ENCODE assay signal across 24 mouse cellular contexts in genomic region chr1:34174961-34175360, GRCm38 (mm10).
DNase-seq lines count a peak whose midpoint lies in the region; ATAC-seq and TF ChIP-seq lines count a peak whose summit lies in the region.
"Had no signal": no experiment of that assay in that cellular context is flagged by ENCODE, and none has a peak within 500 bp of the region (broad histone marks: within the 10 kb centered on the region; RNA-seq: fewer than 3 reads in every experiment).

No protein-coding gene starts in this region.

- peak; percentile 28; the same call in 1 of the 2 replicates for TF ChIP-seq CTCF in heart, adult 2 months (IDR thresholded peaks at IDR 0.05)

- H3K4me3 ChIP-seq in heart, adult 2 months = no peak overlapping the region
- H3K4me3 ChIP-seq: embryonic facial prominence, embryonic 15.5 days; forebrain, embryonic 10.5 days; heart, embryonic 13.5 days; hindbrain, embryonic 13.5 days; left cerebral cortex, adult 2 months; limb, embryonic 15.5 days had no signal

- DNase-seq in heart, adult 2 months = no peak
- no peak for DNase-seq in heart, postnatal 4 days
- DNase-seq in 3T3-L1 (ENCODE audit: low read depth, low spot score) (peak; percentile 75), ZHBTc4 (ENCODE audit: low read depth, low spot score) (peak; percentile 40)
- peak; percentile 66 for DNase-seq in kidney, postnatal 14 days
- DNase-seq in lung, postnatal 36 days = no peak
- DNase-seq in thymus, postnatal 14 days = no peak
- DNase-seq: adrenal gland, postnatal 25 days; cerebellum, adult 9-11 months; forebrain, postnatal 0 days; gastrocnemius, postnatal 25 days; heart, adult 18-20 months; heart, postnatal 14 days; left cerebral cortex, postnatal 4 days; thymus, adult 2 months had no signal

- peaks cover 2% of the 10 kb centered on the region for H3K36me3 ChIP-seq in heart, adult 2 months (ENCODE audit: control insufficient read depth, insufficient read depth, low read length)

- TF ChIP-seq EP300 in heart, adult 2 months (IDR thresholded peaks at IDR 0.05; ENCODE audit: insufficient read depth, low read depth, low read length) = no peak

- no peaks in the 10 kb centered on the region for H3K4me1 ChIP-seq in heart, adult 2 months (ENCODE audit: control insufficient read depth, insufficient read depth, low read length)
- H3K4me1 ChIP-seq: embryonic facial prominence, embryonic 15.5 days; forebrain, embryonic 10.5 days; heart, embryonic 13.5 days; hindbrain, embryonic 13.5 days; limb, embryonic 15.5 days had no signal

- no peaks in the 10 kb centered on the region for H3K27me3 ChIP-seq in heart, adult 2 months (ENCODE audit: control insufficient read depth, insufficient read depth, low read length)
- H3K27me3 ChIP-seq: embryonic facial prominence, embryonic 15.5 days; heart, embryonic 13.5 days; hindbrain, embryonic 13.5 days; limb, embryonic 15.5 days had no signal

- no peaks in the 10 kb centered on the region for H3K79me2 ChIP-seq in heart, adult 2 months (replicated peaks; ENCODE audit: control insufficient read depth, insufficient read depth, low read length)

- no peak overlapping the region for H3K27ac ChIP-seq in heart, adult 2 months
- H3K27ac ChIP-seq: embryonic facial prominence, embryonic 15.5 days; forebrain, embryonic 10.5 days; heart, embryonic 13.5 days; hindbrain, embryonic 13.5 days; left cerebral cortex, adult 2 months; limb, embryonic 15.5 days; liver, embryonic 14.5 days had no signal

- ATAC-seq in erythroid progenitor cell, adult 5-6 weeks (replicated peaks; ENCODE audit: low FRiP score, poor library complexity, severe bottlenecking) = no peak
- ATAC-seq: forebrain, postnatal 0 days; lung, postnatal 0 days had no signal

- H3K9ac ChIP-seq in heart, adult 2 months (ENCODE audit: low read depth, low read length) = no peak overlapping the region
- H3K9ac ChIP-seq: embryonic facial prominence, embryonic 15.5 days; forebrain, postnatal 0 days; heart, embryonic 13.5 days; hindbrain, embryonic 13.5 days; limb, embryonic 15.5 days; liver, embryonic 14.5 days had no signal

- intact Hi-C loops in heart, adult 2 months (cut with DNase I) = no loop called here

- WGBS in heart, adult 2 months = 69% methylated on average over 8 of the region's 8 CpGs

- TF ChIP-seq POLR2A in heart, adult 2 months (IDR thresholded peaks at IDR 0.05; ENCODE audit: insufficient read depth, low read depth, low read length) = no peak

Comparison
In these comparisons a context has a peak if more than half of its experiments do, and no peak if none do; other contexts are left out.
1. DNase-seq: peak in 3T3-L1 (single experiment), ZHBTc4 (single experiment) and kidney, postnatal 14 days (single experiment); none in heart, adult 2 months (0 of 2), heart, postnatal 4 days (single experiment), lung, postnatal 36 days (single experiment) and thymus, postnatal 14 days (single experiment).